Mouse (Mus musculus) lung, postnatal 4 days (tissue): ENCODE data around the gene Lemd2.

Experiments
- DNase-seq, 2 experiments: peaks; one replicate each; pipeline ENCODE4 v3.0.0; 2021

The Lemd2 gene

GRCm38 (mm10) chr17:27226701-27227100, 22.4 kb upstream of the Lemd2 start:
- no peak for DNase-seq

DNA sequence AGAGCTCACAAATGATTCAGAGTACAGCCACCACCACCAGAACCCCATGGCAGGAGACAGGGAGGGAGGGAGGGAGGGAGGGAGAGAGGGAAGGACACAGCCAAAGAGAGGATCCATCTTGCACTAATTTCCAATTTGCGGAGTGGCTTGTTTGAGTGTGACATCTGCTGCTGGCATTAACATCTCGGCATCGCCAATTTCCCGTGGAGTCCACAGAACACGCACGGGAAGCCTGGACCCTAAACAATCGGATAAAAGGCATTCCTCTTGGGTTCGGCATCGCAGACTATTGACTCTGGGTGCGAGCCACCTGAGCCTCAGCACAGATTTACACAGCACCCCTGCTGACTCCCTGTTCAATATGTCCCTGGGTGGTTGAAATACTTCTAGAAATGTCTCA, 21.5 kb upstream of the Lemd2 start:
- DNase-seq, result no peak

- no peak for DNase-seq
Measured at GRCm38 (mm10) chr17:27223821-27224220, 19.6 kb upstream of the Lemd2 start.

- no peak for DNase-seq
Measured at GRCm38 (mm10) chr17:27221562-27221961, 17.3 kb upstream of the Lemd2 start.

DNA sequence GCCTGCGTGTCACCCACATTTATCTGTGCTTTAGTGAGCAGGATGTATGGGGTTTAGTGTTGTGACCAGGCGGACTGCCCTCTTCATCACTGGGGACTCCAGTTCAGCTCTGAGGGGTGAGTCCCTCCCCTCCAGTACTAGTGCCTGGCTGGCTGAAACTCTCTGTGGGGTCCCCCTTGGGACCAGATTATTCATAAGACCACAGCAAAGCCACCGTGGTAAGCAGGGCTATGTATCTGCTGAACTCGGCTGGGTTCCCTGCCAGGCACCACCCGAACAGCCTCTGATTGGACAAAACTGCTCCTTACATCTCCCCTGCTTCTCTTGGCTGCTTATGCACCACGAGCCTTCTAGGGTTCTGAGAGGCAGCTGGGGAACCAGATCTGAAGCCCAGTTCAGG, 14.6 kb upstream of the Lemd2 start:
- DNase-seq, result no peak

GRCm38 (mm10) chr17:27218364-27218763, 14.1 kb upstream of the Lemd2 start:
- DNase-seq, result no peak

DNA sequence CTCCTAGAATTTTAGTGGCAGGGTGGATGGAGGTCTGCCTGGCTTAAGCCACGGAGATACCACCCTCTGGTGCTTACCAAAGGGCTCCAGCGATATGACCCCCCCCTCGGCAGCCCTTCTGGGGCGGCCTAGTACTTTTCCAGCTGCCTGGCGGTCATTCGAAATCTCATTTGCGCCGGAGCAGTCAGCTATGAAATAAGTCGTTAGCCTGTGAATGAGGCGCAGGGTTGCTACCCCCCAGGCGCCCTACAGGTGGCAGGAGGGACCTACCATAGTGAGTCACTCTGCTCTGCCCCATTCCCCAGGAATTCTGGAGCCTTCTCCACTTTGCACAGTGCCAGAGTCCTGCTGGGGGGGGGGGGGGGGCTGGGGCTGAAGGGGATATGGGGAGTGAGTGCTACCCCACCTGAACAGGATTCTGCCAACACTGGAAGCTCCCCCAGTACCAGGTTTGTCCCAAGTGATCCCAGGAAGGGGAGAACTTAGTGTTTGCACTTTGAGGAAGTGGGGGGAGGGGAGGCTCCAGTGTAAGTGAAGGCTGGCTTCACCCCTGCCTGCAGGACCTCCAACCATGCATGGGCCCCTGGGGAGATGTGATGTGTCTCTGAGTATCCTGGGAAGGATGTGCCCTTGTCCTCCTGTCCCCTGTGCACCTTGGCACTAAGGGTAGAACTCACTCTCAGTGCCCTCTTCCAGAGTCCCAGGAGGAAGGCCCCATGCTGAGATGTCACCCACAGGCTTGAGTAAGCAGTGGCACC, 8.7 kb upstream of the Lemd2 start:
- peak; percentile 65 to 71 for DNase-seq

DNA sequence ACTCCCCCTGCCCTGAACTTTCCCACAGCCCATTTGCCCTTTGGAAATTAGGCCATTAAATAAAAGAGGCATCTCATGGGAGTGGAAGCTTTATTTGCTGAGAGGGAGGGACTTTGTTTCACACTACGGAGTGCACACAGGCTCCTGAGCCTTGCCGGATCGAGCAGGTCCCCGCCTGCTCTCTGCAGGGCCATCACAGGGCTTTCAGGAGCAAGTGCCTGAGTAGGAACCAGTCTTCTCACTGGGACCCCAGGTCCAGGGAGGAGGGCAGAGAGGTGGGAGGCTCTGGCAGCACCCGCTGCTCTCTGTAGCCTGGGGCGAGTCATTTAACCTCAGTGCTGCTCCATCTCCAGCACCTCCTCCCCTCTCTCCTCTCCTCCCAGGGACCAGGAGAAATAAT, 7.7 kb upstream of the Lemd2 start:
- no peak for DNase-seq

DNA sequence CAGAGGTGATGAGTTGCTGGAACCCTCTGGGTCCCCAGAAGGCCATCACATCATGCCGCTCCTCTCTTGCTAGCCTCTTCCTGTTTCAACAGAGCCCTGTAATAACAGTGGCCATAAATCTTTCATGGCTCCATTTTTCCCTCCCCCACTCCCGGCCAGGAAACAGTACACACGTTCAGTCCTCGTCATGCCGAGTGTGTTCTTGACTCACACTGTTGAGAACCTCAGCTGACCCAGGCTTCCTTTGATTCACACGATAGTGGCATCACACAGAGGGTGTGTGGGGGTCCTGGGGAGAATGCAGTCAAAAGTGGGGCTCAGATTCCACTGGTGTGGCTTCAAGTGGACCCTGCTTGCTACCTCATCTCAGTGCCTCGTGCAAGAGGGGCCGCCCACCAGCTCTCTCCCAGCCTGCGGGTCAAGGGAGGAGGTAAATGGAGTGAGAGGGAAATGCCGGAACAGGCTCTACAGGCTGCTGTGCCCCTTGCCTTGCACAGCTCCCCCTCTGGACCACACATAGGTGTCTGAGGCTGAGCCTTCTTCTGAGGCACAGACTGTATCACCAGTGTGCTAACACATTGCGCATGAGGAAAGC, 2.9 kb upstream of the Lemd2 start:
- DNase-seq, result peak in 1 of 2 experiments; percentile 36

GRCm38 (mm10) chr17:27203358-27204074, 753 bp downstream of the Lemd2 start:
- peak; percentile 43 to 60 for DNase-seq

DNA sequence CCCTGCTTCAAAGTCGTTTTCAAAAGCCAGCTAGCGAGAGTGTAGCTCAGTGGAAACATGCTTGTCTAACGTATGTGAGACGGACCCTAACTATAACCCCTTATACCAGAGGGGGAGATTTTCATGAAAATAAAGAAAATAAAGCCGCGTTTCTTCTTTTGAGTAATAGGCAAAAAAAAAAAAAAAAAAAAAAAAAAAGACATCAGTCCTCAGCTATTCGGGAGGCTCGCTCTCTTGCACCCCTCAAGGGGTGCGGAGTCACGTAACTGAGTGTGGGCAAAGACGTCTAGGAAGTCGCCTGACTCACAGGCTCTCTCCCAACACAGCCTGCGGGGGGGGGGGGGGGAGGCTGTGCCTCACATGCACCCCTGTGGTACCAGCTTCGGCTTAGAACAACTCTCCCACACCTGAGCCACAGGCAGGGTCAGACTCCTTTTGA, 1.3 kb downstream of the Lemd2 start:
- DNase-seq, result no peak

DNA sequence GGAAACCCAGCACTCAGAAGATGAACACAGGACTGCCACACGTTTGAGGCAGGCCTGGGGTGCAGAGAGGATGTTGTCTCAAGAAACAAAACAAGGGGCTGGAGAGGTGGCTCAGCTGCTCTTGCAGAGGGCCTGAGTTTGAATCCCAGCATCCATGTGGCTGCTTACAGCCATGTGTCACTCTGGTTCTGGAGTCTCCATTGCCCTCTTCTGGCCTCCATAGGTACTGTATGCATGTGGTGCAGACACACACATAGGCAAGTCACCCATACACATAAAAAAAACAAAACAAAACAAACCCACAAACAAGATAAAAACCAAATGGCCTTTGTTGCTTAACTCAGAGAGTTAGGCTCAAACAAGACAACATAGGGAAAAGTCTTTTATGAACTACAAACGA, 2.3 kb downstream of the Lemd2 start:
- no peak for DNase-seq

GRCm38 (mm10) chr17:27200801-27201200, 3.5 kb downstream of the Lemd2 start:
- DNase-seq, result no peak

DNA sequence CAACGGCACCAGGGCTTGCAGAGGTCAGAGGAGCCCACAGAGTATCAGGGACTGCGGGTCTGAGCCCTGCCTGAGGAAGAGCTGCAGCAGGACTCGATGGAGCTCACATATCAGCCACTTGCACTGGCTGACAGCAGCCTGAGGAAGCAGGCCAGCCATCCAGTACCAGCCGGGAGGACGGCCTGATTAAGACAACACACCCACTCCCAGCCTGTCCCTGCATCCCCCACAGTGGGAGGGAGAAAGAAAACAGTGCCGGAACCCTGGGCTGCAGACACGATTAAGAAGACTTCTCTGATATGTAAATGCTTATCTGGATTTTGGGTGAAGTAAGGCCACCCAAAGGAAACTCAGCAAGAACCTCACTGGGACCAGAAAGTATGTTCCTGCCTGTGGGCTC, 4.4 kb downstream of the Lemd2 start:
- no peak for DNase-seq

DNA sequence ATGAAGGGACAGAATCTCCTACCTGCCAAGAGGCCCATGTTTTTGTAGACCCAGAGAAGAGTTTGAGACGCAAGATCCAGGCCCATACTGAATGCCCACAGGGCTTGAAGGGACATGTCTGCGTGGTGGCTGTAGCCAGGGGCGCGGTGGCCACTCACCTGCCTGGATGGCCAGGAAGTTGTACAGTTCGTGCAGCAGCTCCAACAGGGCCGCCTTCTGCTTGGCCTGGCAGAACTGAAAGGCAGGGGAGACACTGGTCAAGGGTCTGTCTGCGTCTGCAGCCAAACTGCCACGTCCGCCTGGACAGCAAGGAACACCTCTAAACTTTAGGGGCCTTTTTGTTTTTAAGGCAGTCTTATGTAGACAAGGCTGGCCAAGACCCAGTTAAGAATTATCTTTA, 5.1 kb downstream of the Lemd2 start:
- DNase-seq, result no peak

GRCm38 (mm10) chr17:27196206-27196605, 8.1 kb downstream of the Lemd2 start:
- DNase-seq, result no peak

DNA sequence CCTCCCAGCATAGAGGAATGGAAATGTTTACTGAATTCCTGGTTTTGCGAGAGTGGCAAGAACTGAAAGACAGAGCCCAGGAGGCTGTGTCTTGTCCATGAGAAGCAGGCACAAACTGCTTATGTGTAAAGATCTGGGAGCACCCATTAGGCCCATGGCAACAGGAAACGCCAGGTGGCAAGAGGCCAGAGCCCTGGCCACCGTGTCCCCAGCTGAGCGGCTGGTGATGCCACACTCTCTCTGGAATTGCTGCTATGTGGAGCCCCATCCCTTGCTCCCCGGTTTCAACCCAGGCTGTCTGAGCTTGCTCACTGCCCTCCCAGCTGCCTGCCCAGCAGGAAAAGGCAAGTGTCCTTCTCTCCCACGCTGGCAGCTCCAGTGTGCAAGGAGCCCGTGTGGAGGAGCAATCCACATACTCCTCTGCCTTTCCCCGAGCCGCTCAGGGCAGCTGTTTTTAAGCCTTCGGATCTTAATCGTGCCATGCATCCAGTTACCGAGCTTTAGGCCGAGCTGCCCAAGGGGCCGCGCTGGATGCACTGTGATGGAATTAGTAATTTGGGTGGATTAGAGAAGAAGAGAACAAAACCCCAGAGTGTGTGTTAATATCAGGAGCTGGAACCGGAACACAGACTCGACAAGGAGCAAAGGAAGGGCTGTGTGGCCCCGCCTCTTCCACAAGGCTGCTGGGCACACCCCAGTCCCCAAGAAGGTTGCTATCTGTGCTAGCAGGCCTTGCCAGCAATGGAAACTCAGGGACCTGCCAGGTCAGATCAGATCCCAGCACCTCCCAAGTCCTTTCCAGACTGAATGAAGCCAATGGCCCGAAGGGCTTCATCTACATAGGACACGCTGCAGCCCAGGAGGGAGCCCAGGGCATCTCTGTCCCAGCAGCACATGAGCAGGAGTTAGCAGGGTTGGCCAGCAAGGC, 9.7 kb downstream of the Lemd2 start:
- DNase-seq, result no peak

- DNase-seq, result no peak
Measured at GRCm38 (mm10) chr17:27191804-27192203, 12.5 kb downstream of the Lemd2 start.

GRCm38 (mm10) chr17:27191189-27191588, 13.1 kb downstream of the Lemd2 start:
- DNase-seq, result no peak

DNA sequence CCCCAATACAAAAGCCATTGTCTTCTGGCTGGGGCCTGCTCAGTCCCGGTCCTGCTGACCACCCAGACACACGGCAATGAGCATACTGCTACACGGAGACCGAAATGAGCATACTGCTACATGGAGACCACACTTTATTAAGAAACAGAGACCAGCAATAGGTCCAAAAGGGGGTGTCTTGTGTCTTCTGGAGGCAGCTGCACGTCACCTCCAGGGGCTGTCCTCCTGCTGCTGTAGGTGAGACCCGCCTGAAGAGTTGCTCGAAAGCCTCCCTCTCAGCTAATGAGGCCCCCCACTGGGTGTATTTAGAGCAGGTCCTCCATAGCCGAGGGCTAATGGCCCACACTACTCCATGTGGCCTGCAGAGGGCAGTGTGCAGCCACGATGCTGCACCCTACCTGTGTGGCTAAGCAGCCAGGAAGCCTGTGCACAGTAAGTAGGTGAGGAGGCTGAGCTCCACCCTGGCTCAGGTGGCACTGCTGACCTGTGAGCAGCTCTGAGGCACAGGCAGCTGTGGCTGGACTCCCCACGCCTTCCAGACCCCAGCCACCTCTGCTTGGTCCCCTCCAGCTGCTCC, 14.5 kb downstream of the Lemd2 start:
- peak; percentile 61 to 72 for DNase-seq

GRCm38 (mm10) chr17:27188883-27189282, 15.4 kb downstream of the Lemd2 start:
- DNase-seq, result no peak

- DNase-seq, result no peak
Measured at GRCm38 (mm10) chr17:27187059-27187458, 17.2 kb downstream of the Lemd2 start.

- DNase-seq, result no peak
Measured at GRCm38 (mm10) chr17:27186068-27186467, 18.2 kb downstream of the Lemd2 start.
